Mouse (Mus musculus) brain, embryonic 14.5 days (tissue): Measurements from ENCODE around the gene Ttll6.

ENCODE experiments used
- CTCF ChIP-seq: fragments of 200-500 bp; IDR thresholded peaks from 2 replicates; pipeline ENCODE4 v1.5.1; 2012; ENCODE audit warnings: inconsistent platforms, mild to moderate bottlenecking, moderate library complexity, borderline replicate concordance; ENCODE audit not compliant: insufficient read depth, insufficient read length; ENCODE audit errors: extremely low read depth
- POLR2A ChIP-seq: fragments of 200-500 bp; IDR thresholded peaks from 2 replicates; pipeline ENCODE4 v1.6.1; 2012; ENCODE audit warnings: mild to moderate bottlenecking, inconsistent platforms, borderline replicate concordance; ENCODE audit not compliant: poor library complexity, insufficient read depth, insufficient read length, severe bottlenecking; ENCODE audit errors: extremely low read depth

- TF ChIP-seq POLR2A (no peak), CTCF (no peak)
Observed at GRCm38 (mm10) chr11:96130606-96131005, 3.0 kb upstream of the Ttll6 start.
